Mouse (Mus musculus): ENCODE results near the gene Cpn1.

Gene Cpn1

GRCm38 (mm10) chr19:43986069-43986794, at the start of gene Cpn1:
TSS of gene Cpn1 (minus strand) at chr19:43986556.
- DNase-seq, result peak; percentile 30

GRCm38 (mm10) chr19:44033396-44033795, 47.0 kb upstream of the Cpn1 start:
- no peak for DNase-seq

GRCm38 (mm10) chr19:44032046-44032744, 45.8 kb upstream of the Cpn1 start:
- DNase-seq, result no peak

GRCm38 (mm10) chr19:44030024-44030423, 43.7 kb upstream of the Cpn1 start:
- no peak for DNase-seq

GRCm38 (mm10) chr19:44028972-44029371, 42.6 kb upstream of the Cpn1 start, which contains the start of gene Cyp2c23:
TSS of gene Cyp2c23 (minus strand) at chr19:44029208.
- no peak for DNase-seq

- peak; percentile 5 for DNase-seq
These were observed 40.7 kb upstream of the Cpn1 start for GRCm38 (mm10) chr19:44026956-44027530.

GRCm38 (mm10) chr19:44024921-44025585, 38.7 kb upstream of the Cpn1 start:
- DNase-seq, result no peak

- peak; percentile 37 for DNase-seq
These were observed 36.7 kb upstream of the Cpn1 start for GRCm38 (mm10) chr19:44023066-44023465.

- DNase-seq, result no peak
These were observed 35.1 kb upstream of the Cpn1 start for GRCm38 (mm10) chr19:44021502-44021901.

GRCm38 (mm10) chr19:44019739-44020138, 33.4 kb upstream of the Cpn1 start:
- no peak for DNase-seq

GRCm38 (mm10) chr19:44013862-44014261, 27.5 kb upstream of the Cpn1 start:
- no peak for DNase-seq

- DNase-seq, result no peak
These were observed 22.4 kb upstream of the Cpn1 start for GRCm38 (mm10) chr19:44008784-44009183.

GRCm38 (mm10) chr19:44007186-44007585, 20.8 kb upstream of the Cpn1 start:
- DNase-seq, result no peak

GRCm38 (mm10) chr19:44005025-44005424, 18.7 kb upstream of the Cpn1 start:
- DNase-seq, result no peak

- DNase-seq, result no peak
These were observed 17.9 kb upstream of the Cpn1 start for GRCm38 (mm10) chr19:44004261-44004660.

GRCm38 (mm10) chr19:44000720-44001119, 14.4 kb upstream of the Cpn1 start:
- no peak for DNase-seq

GRCm38 (mm10) chr19:44000061-44000460, 13.7 kb upstream of the Cpn1 start:
- DNase-seq, result no peak

GRCm38 (mm10) chr19:43998802-43999527, 12.6 kb upstream of the Cpn1 start:
- no peak for DNase-seq

GRCm38 (mm10) chr19:43998101-43998500, 11.7 kb upstream of the Cpn1 start:
- no peak for DNase-seq

GRCm38 (mm10) chr19:43995427-43995826, 9.1 kb upstream of the Cpn1 start:
- DNase-seq, result no peak

- DNase-seq, result no peak
These were observed 6.1 kb upstream of the Cpn1 start for GRCm38 (mm10) chr19:43992464-43992863.

- DNase-seq, result no peak
These were observed 4.0 kb upstream of the Cpn1 start for GRCm38 (mm10) chr19:43990362-43990761.

GRCm38 (mm10) chr19:43981992-43982391, 4.4 kb downstream of the Cpn1 start:
- no peak for DNase-seq
